Mouse (Mus musculus): ENCODE data around the gene Ube2h. TPM values are rescaled to one million over a fixed set of nuclear protein-coding genes. Genes with fewer than 3 reads are reported as not detected.

Gene Ube2h
- polyA plus RNA-seq, 1 experiment: 33.5 TPM

- Histone ChIP-seq H3K4me2 (ENCODE audit: low read depth) (peak overlapping the region; percentile 30), H3K27me3 (ENCODE audit: control insufficient read depth, insufficient read depth, insufficient read length) (no peaks in the 10 kb centered on the region), H3ac (ENCODE audit: control insufficient read depth, insufficient read length) (no peak overlapping the region), H3K79me2 (ENCODE audit: control insufficient read depth, insufficient read depth) (no peaks in the 10 kb centered on the region), H3K4me3 (no peak overlapping the region), H3K36me3 (ENCODE audit: control insufficient read depth, insufficient read depth) (no peaks in the 10 kb centered on the region)
- TF ChIP-seq MYOG (IDR thresholded peaks at IDR 0.05; ENCODE audit: control insufficient read depth in 1 of 3, insufficient read depth in 1 of 3, insufficient read length in 2 of 3, low read depth in 2 of 3): no peak
- no peak for TF ChIP-seq USF1 (IDR thresholded peaks at IDR 0.05; ENCODE audit: low read depth)
- no peak for TF ChIP-seq POLR2A (IDR thresholded peaks at IDR 0.05; ENCODE audit: insufficient read length, low read depth)
Observed at GRCm38 (mm10) chr6:30230246-30230645, 74.1 kb downstream of the Ube2h start.

DNA sequence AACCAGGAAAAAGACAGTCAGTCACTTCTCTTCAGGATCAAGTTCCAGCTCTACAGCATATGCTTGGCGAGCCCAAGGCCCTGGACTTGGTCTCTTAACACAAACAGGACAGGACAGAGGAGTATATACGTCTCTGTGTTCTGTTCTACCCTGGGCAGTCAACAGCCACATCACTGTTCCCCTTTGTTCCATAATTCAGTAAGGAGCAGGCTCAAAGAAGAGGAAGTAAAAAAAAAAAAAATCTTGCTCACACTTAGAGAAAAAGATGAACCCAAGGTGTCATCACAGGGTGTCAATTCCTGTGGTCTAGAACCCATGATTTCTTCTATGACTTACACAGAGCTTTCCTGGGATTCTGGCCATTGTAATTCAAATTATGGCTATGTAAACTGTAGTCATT lies 75.4 kb downstream of the Ube2h start:
- Histone ChIP-seq H3K27me3 (ENCODE audit: control insufficient read depth, insufficient read depth, insufficient read length) (no peaks in the 10 kb centered on the region), H3K4me2 (ENCODE audit: low read depth) (no peak overlapping the region), H3ac (ENCODE audit: control insufficient read depth, insufficient read length) (no peak overlapping the region), H3K36me3 (ENCODE audit: control insufficient read depth, insufficient read depth) (no peaks in the 10 kb centered on the region), H3K4me3 (no peak overlapping the region), H3K79me2 (ENCODE audit: control insufficient read depth, insufficient read depth) (no peaks in the 10 kb centered on the region)
- TF ChIP-seq REST (IDR thresholded peaks at IDR 0.05; ENCODE audit: insufficient read depth, insufficient read length) (no peak), USF1 (IDR thresholded peaks at IDR 0.05; ENCODE audit: low read depth) (no peak), TCF3 (IDR thresholded peaks at IDR 0.05; ENCODE audit: insufficient read length, low read depth) (no peak), TCF12 (IDR thresholded peaks at IDR 0.05; ENCODE audit: insufficient read depth, poor library complexity, severe bottlenecking) (no peak), MYOD1 (IDR thresholded peaks at IDR 0.05; ENCODE audit: control insufficient read depth in 1 of 3, insufficient read length in 2 of 3, low read depth in 2 of 3) (no peak), SRF (IDR thresholded peaks at IDR 0.05; ENCODE audit: control insufficient read depth, insufficient read length, low read depth) (no peak), POLR2A (IDR thresholded peaks at IDR 0.05; ENCODE audit: insufficient read length, low read depth) (no peak)

DNA sequence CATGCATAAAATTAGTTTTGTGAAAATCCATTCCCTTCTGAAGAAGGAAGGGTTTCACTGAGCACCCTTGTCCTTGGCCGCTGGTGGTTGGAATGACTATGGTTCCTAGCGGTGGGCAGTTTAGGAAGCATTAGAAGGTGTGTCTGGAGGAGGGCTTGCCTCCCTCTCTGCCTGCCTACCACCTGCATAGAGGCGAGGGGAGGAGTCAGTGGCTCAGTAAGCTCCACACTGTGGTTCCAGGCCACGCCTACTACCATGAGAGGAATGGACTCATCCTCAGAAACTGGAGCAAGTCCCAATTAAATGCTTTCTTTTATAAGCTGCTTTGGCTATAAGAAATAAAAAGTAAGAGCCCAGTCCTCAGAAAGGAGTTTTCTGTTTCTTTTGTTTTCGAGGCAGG lies 76.0 kb downstream of the Ube2h start:
- Histone ChIP-seq H3K4me3 (no peak overlapping the region), H3K4me2 (ENCODE audit: low read depth) (no peak overlapping the region), H3K36me3 (ENCODE audit: control insufficient read depth, insufficient read depth) (no peaks in the 10 kb centered on the region), H3K27me3 (ENCODE audit: control insufficient read depth, insufficient read depth, insufficient read length) (no peaks in the 10 kb centered on the region), H3ac (ENCODE audit: control insufficient read depth, insufficient read length) (no peak overlapping the region), H3K79me2 (ENCODE audit: control insufficient read depth, insufficient read depth) (no peaks in the 10 kb centered on the region)
- no peak for TF ChIP-seq MAX (IDR thresholded peaks at IDR 0.05; ENCODE audit: low read depth)
- TF ChIP-seq TCF12 (IDR thresholded peaks at IDR 0.05; ENCODE audit: insufficient read depth, poor library complexity, severe bottlenecking): no peak
- TF ChIP-seq POLR2A (IDR thresholded peaks at IDR 0.05; ENCODE audit: insufficient read length, low read depth): no peak
- TF ChIP-seq POLR2AphosphoS2 (IDR thresholded peaks at IDR 0.05; ENCODE audit: insufficient read length, low read depth): no peak
- no peak for TF ChIP-seq TCF3 (IDR thresholded peaks at IDR 0.05; ENCODE audit: insufficient read length, low read depth)
- no peak for TF ChIP-seq MYOG (IDR thresholded peaks at IDR 0.05; ENCODE audit: control insufficient read depth in 1 of 3, insufficient read depth in 1 of 3, insufficient read length in 2 of 3, low read depth in 2 of 3)
- no peak for TF ChIP-seq SRF (IDR thresholded peaks at IDR 0.05; ENCODE audit: control insufficient read depth, insufficient read length, low read depth)
- TF ChIP-seq REST (IDR thresholded peaks at IDR 0.05; ENCODE audit: insufficient read depth, insufficient read length): no peak
- TF ChIP-seq MYOD1 (IDR thresholded peaks at IDR 0.05; ENCODE audit: control insufficient read depth in 1 of 3, insufficient read length in 2 of 3, low read depth in 2 of 3): no peak
- TF ChIP-seq USF1 (IDR thresholded peaks at IDR 0.05; ENCODE audit: low read depth): no peak
- TF ChIP-seq CEBPB (IDR thresholded peaks at IDR 0.05; ENCODE audit: insufficient read depth, poor library complexity, severe bottlenecking): no peak
- no peak for TF ChIP-seq E2F4 (IDR thresholded peaks at IDR 0.05; ENCODE audit: insufficient read depth)

GRCm38 (mm10) chr6:30226971-30227700 lies 77.2 kb downstream of the Ube2h start:
- H3K36me3 ChIP-seq (ENCODE audit: control insufficient read depth, insufficient read depth): no peaks in the 10 kb centered on the region
- H3K4me3 ChIP-seq: no peak overlapping the region
- no peaks in the 10 kb centered on the region for H3K79me2 ChIP-seq (ENCODE audit: control insufficient read depth, insufficient read depth)
- no peaks in the 10 kb centered on the region for H3K27me3 ChIP-seq (ENCODE audit: control insufficient read depth, insufficient read depth, insufficient read length)
- H3K4me2 ChIP-seq (ENCODE audit: low read depth): no peak overlapping the region
- H3ac ChIP-seq (ENCODE audit: control insufficient read depth, insufficient read length): no peak overlapping the region
- TF ChIP-seq TCF12 (IDR thresholded peaks at IDR 0.05; ENCODE audit: insufficient read depth, poor library complexity, severe bottlenecking) (no peak), TCF3 (IDR thresholded peaks at IDR 0.05; ENCODE audit: insufficient read length, low read depth) (no peak), MAX (IDR thresholded peaks at IDR 0.05; ENCODE audit: low read depth) (no peak), SRF (IDR thresholded peaks at IDR 0.05; ENCODE audit: control insufficient read depth, insufficient read length, low read depth) (no peak), MYOD1 (IDR thresholded peaks at IDR 0.05; ENCODE audit: control insufficient read depth in 1 of 3, insufficient read length in 2 of 3, low read depth in 2 of 3) (peak in 1 of 3 experiments; percentile 56), POLR2A (IDR thresholded peaks at IDR 0.05; ENCODE audit: insufficient read length, low read depth) (no peak), CEBPB (IDR thresholded peaks at IDR 0.05; ENCODE audit: insufficient read depth, poor library complexity, severe bottlenecking) (no peak), USF1 (IDR thresholded peaks at IDR 0.05; ENCODE audit: low read depth) (no peak), REST (IDR thresholded peaks at IDR 0.05; ENCODE audit: insufficient read depth, insufficient read length) (no peak), MYOG (IDR thresholded peaks at IDR 0.05; ENCODE audit: control insufficient read depth in 1 of 3, insufficient read depth in 1 of 3, insufficient read length in 2 of 3, low read depth in 2 of 3) (peak in 1 of 3 experiments; percentile 15), POLR2AphosphoS2 (IDR thresholded peaks at IDR 0.05; ENCODE audit: insufficient read length, low read depth) (no peak), E2F4 (IDR thresholded peaks at IDR 0.05; ENCODE audit: insufficient read depth) (no peak)

GRCm38 (mm10) chr6:30224693-30225092 lies 79.6 kb downstream of the Ube2h start:
- peak; percentile 82 for TF ChIP-seq TCF3 (IDR thresholded peaks at IDR 0.05; ENCODE audit: insufficient read length, low read depth)
- no peak for TF ChIP-seq SRF (IDR thresholded peaks at IDR 0.05; ENCODE audit: control insufficient read depth, insufficient read length, low read depth)
- peak; percentile 69 to 94 (median 85) for TF ChIP-seq MYOG (IDR thresholded peaks at IDR 0.05; ENCODE audit: control insufficient read depth in 1 of 3, insufficient read depth in 1 of 3, insufficient read length in 2 of 3, low read depth in 2 of 3)
- peak; percentile 81 for TF ChIP-seq TCF12 (IDR thresholded peaks at IDR 0.05; ENCODE audit: insufficient read depth, poor library complexity, severe bottlenecking)
- peak; percentile 35 to 95 (median 82) for TF ChIP-seq MYOD1 (IDR thresholded peaks at IDR 0.05; ENCODE audit: control insufficient read depth in 1 of 3, insufficient read length in 2 of 3, low read depth in 2 of 3)
- H3K27me3 ChIP-seq (ENCODE audit: control insufficient read depth, insufficient read depth, insufficient read length): no peaks in the 10 kb centered on the region
- H3K4me2 ChIP-seq (ENCODE audit: low read depth): no peak overlapping the region

More at GRCm38 (mm10) chr6:30224693-30225092, 79.6 kb downstream of the Ube2h start:
- Histone ChIP-seq H3K4me3 (no peak overlapping the region), H3ac (ENCODE audit: control insufficient read depth, insufficient read length) (no peak overlapping the region), H3K79me2 (ENCODE audit: control insufficient read depth, insufficient read depth) (no peaks in the 10 kb centered on the region), H3K36me3 (ENCODE audit: control insufficient read depth, insufficient read depth) (peaks cover 11% of the 10 kb centered on the region)
